Mouse (Mus musculus) monocyte, adult 5-6 weeks (primary cell): ENCODE measurements around the gene Sgms2. TPM values are rescaled to one million over a fixed set of nuclear protein-coding genes. Genes with fewer than 3 reads are reported as not detected.

Source experiments
- ATAC-seq: fragments of 153-309, 156-312 bp; replicated peaks from 2 replicates; pipeline ENCODE4 v1.8.0; 2017; ENCODE audit warnings: mild to moderate bottlenecking; ENCODE audit not compliant: low TSS enrichment, insufficient number of reproducible peaks, severe bottlenecking, poor library complexity, low FRiP score
- total RNA-seq: library from RNA; stranded (forward); fragments of 200-1000, 200-491, 200-594 nt; gene quantifications from 3 replicates; pipeline ENCODE4 v1.2.3, GENCODE M21; 2017

Gene Sgms2
- total RNA-seq, 1 experiment from 2014 or later = 15.8 TPM

DNA sequence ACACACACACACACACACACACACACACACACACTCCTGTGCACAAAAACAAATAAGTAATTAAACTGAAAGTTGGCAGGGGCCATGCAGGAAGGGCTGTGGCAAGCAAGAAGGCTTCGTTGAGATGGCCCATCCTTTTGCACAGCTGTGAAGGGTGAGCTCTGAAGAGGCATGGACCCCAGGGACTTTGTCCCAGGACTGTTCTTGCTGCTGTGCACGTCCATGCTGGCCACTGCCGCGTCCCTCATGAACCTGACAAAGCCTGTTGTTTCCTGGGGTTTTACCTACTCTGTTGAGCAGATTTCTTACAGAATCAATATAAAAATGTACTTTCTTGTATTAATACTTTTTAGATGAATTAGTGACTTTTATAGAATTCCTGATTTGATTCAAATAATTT lies 199.3 kb downstream of the Sgms2 start:
- ATAC-seq = no peak

DNA sequence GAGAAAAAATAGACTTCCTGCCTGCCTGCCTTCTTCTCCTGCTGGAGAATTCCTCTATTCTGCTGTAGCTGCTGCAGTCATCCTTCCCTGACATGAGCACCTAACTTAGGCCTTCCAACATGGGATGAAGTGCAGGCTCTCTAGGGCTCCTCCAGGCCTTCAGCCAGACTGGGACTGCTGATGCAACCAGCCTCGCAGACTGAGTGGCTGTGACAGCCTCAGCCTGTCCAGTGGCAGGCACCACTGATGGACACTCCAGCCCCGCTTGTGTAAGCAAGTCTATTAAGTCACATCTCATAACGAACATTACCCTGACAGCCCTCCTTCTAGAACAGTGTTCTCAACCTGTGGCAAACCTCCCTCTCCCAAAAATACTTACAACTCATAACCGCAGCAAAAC lies 217.1 kb downstream of the Sgms2 start:
- ATAC-seq = no peak

DNA sequence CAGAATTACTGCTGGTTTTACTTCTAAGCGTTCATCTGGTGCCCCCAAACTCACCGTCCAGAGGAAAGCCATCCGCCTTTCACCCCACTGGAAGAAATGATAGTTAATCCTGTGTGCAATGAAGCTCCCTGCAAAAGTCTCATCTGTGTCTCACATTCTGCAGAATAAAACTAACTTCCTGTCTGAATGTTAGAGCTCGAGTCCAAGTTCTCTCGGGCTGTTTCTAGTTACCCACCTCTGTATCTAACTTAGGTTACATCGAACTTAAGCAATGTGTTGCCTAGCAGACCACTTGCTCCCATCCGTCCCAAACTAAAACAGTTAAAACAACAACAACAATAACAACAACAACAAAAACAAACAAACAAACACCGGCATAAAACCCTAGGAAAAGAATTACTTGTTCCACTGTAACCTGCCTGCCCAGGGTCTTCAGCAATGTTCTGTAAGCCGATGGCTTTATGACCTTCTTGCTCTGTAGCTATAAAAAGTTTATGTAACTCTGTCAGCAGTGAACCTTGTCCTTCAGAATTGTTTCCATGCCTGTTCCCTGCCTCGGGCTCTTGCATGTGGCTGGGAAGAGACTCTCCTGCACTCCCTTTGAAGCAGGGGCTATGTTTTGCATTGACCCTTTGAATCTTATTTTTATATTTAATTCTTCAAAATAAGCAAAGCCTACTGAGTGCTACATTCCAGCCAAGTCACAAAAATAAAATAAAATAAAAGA lies 218.7 kb downstream of the Sgms2 start:
- ATAC-seq = no peak

DNA sequence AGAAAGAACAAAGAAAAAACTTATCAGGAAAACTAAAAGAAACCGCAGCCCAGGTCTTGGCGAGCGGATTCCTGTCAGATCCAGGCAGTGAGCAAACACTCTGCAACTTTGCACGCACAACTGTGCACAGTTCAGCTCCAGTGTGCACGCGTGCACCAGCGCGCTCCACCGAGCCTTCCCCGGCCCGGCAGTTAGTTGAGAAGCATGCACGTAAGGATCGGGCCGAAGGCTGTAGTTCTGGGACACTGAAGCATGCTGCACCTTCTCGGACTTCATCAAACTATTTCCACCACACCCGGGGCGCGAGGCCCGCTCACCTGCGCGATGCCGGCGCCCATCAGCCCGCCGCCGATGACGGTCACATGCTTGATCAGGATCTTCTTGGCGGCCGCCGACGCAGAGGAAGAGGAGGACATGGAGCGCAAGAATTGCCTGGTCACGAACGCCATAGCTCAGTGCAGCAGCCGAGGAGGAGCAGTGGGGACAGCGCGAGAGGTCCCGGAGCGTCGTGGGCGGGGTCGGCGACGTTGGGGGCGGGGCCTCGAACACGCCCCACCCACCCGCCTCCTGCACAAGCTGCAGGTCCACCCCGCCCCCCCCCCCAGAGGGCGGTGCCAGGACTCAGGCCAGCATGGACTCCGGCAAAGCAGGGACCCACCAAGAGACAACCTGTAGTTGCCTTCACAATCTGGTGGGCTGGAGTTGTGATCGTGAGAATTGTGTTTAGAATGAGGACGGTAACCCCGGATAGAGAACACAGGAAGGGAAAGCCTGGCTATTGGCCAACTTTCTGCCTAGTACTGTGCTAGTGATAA lies 219.4 kb downstream of the Sgms2 start, which contains the start of gene Hadh:
Hadh (minus strand) TSS at position 543 of the 815 bp plus-strand sequence.
- peak; percentile 69 for ATAC-seq

DNA sequence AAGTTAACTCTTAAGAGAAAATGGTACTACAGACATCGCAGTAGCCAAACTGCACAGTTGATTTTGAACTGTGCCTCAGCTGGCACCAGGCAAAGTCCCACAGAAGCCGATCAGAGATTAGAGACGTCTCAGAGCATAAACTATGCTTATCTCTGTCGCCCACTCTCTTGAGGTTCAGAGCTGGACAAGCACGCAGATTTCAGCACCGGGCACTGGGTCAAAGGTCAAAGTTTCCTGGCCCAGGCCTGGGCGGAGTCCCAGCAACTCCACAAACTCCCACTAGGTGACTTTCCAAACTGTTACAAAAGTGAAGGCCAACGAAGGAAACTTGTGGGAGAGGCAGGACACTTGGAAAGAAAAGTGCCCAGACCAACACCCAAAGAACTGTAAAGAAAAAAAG lies 220.1 kb downstream of the Sgms2 start:
- no peak for ATAC-seq

DNA sequence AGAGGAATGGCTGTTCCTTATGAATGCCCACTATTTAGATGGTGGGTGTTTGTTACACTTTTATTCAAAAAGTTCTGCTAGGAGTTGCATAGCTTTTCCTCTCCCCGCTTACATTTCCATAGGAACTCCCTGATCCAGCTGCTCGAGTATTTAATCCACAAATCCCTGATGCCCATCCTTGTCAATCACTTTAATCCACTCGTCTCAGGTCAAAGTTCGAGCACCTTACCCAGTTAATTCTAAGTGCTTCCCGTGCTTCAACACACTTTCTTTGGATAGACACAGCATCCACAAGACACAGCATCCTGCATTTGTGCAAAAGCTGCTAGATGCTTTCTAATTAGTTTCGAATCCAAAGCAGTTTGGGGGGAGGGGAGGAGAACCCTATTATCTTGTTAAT lies 220.8 kb downstream of the Sgms2 start:
- no peak for ATAC-seq

Other genes starting within 250 kb of the Sgms2 start
- gene Hadh, start 219.3 kb downstream of the Sgms2 start, total RNA-seq = 12.7 to 23.1 TPM (median 17.3 TPM) in 3 replicates
- gene Cyp2u1, start 188.2 kb downstream of the Sgms2 start, total RNA-seq = 0.39 TPM in 1 of 3 replicates, not detected in the others
- 23.3 to 35.2 TPM (median 29.7 TPM) in 3 replicates for gene Papss1, start 73.4 kb upstream of the Sgms2 start, total RNA-seq